Mouse (Mus musculus): ENCODE measurements at regions not wholly inside any gene's neighbourhood (a gene's known extent, or its start where the extent isn't known, plus 50 kb on each side); places are given as distances from the start of the nearest gene placed in this dataset.
"Not testable (repeated sequence)": the region's sequence is repeated elsewhere in the genome, so short reads cannot be mapped to it uniquely, and the experiment has no call there.

- no peaks in the 10 kb centered on the region for H3K9me3 ChIP-seq (ENCODE audit: low read length)
- no peak overlapping the region for H3K4me3 ChIP-seq (ENCODE audit: low read depth, low read length)
- no peak overlapping the region for H3K27ac ChIP-seq (ENCODE audit: low read length)
- H3K9ac ChIP-seq (replicated peaks; ENCODE audit: low read depth), result no peak overlapping the region
- H3K4me1 ChIP-seq (ENCODE audit: insufficient read depth, low read depth, low read length), result no peaks in the 10 kb centered on the region
- TF ChIP-seq EP300 (IDR thresholded peaks at IDR 0.05) (no peak), CTCF (IDR thresholded peaks at IDR 0.05) (no peak)
- WGBS, result 10% methylated on average over 11 of the region's 11 CpGs
- DNase-seq (ENCODE audit: low spot score) (peak; percentile 9), ATAC-seq (peak; percentile 30; the same call in 1 of the 2 replicates)
- H3K27me3 ChIP-seq (replicated peaks; ENCODE audit: insufficient read depth, low read length), result no peaks in the 10 kb centered on the region
- H3K4me2 ChIP-seq (replicated peaks; ENCODE audit: low read depth, low read length), result no peak overlapping the region
- H3K36me3 ChIP-seq (ENCODE audit: insufficient read depth, low read length), result no peaks in the 10 kb centered on the region
Measured at GRCm38 (mm10) chr1:7777191-7778044, 2969.7 kb downstream of the Gm37988 start.

- not testable (repeated sequence) for H3K9ac ChIP-seq (replicated peaks; ENCODE audit: low read depth); H3K9me3 ChIP-seq (ENCODE audit: low read length); H3K4me2 ChIP-seq (replicated peaks; ENCODE audit: low read depth, low read length); H3K27ac ChIP-seq (ENCODE audit: low read length); H3K27me3 ChIP-seq (replicated peaks; ENCODE audit: insufficient read depth, low read length); H3K4me1 ChIP-seq (ENCODE audit: insufficient read depth, low read depth, low read length); DNase-seq (ENCODE audit: low spot score); H3K4me3 ChIP-seq (ENCODE audit: low read depth, low read length); ATAC-seq; H3K36me3 ChIP-seq (ENCODE audit: insufficient read depth, low read length)
- 13% methylated on average over 5 of the region's 5 CpGs for WGBS
Measured at GRCm38 (mm10) chr1:7778045-7778565, 2970.4 kb downstream of the Gm37988 start.

- no peak for DNase-seq (ENCODE audit: low spot score)
- TF ChIP-seq EP300 (IDR thresholded peaks at IDR 0.05) (no peak), CTCF (IDR thresholded peaks at IDR 0.05) (no peak)
- H3K9me3 ChIP-seq (ENCODE audit: low read length), result no peaks in the 10 kb centered on the region
- no peak overlapping the region for H3K9ac ChIP-seq (replicated peaks; ENCODE audit: low read depth)
- H3K27ac ChIP-seq (ENCODE audit: low read length), result no peak overlapping the region
- H3K4me3 ChIP-seq (ENCODE audit: low read depth, low read length), result no peak overlapping the region
- no peaks in the 10 kb centered on the region for H3K4me1 ChIP-seq (ENCODE audit: insufficient read depth, low read depth, low read length)
- H3K36me3 ChIP-seq (ENCODE audit: insufficient read depth, low read length), result no peaks in the 10 kb centered on the region
- ATAC-seq, result no peak
- WGBS, result 51% methylated on average over 2 of the region's 2 CpGs
- no peak overlapping the region for H3K4me2 ChIP-seq (replicated peaks; ENCODE audit: low read depth, low read length)
- H3K27me3 ChIP-seq (replicated peaks; ENCODE audit: insufficient read depth, low read length), result no peaks in the 10 kb centered on the region
Measured at GRCm38 (mm10) chr1:7778657-7779056, 2971.0 kb downstream of the Gm37988 start.

GRCm38 (mm10) chr1:7823969-7824368, 3016.3 kb downstream of the Gm37988 start:
- no peak overlapping the region for H3K27ac ChIP-seq (ENCODE audit: low read length)
- WGBS, result 82% methylated on average over 2 of the region's 2 CpGs
- ATAC-seq, result no peak

More at GRCm38 (mm10) chr1:7823969-7824368, 3016.3 kb downstream of the Gm37988 start:
- no peak for DNase-seq (ENCODE audit: low spot score)
- TF ChIP-seq EP300 (IDR thresholded peaks at IDR 0.05) (no peak), CTCF (IDR thresholded peaks at IDR 0.05) (no peak)
- Histone ChIP-seq H3K27me3 (replicated peaks; ENCODE audit: insufficient read depth, low read length) (no peaks in the 10 kb centered on the region), H3K9me3 (ENCODE audit: low read length) (no peaks in the 10 kb centered on the region), H3K4me2 (replicated peaks; ENCODE audit: low read depth, low read length) (no peak overlapping the region), H3K4me1 (ENCODE audit: insufficient read depth, low read depth, low read length) (no peaks in the 10 kb centered on the region), H3K36me3 (ENCODE audit: insufficient read depth, low read length) (no peaks in the 10 kb centered on the region), H3K4me3 (ENCODE audit: low read depth, low read length) (no peak overlapping the region), H3K9ac (replicated peaks; ENCODE audit: low read depth) (no peak overlapping the region)

Data from lung, postnatal 0 days (tissue).